Mouse (Mus musculus): ENCODE data around the gene Slco1a4. TPM values are rescaled to one million over a fixed set of nuclear protein-coding genes. Genes with fewer than 3 reads are reported as not detected.

The Slco1a4 gene
- polyA plus RNA-seq, 1 experiment: not detected

GRCm38 (mm10) chr6:141853616-141854015, 2.4 kb downstream of the Slco1a4 start:
- WGBS: 41% methylated on average over 2 of the region's 2 CpGs

GRCm38 (mm10) chr6:141849051-141849450, 6.9 kb downstream of the Slco1a4 start:
- WGBS: 22% methylated on average over 4 of the region's 4 CpGs
- no peak overlapping the region for H3K4me3 ChIP-seq (replicated peaks; ENCODE audit: extremely low read depth, low read depth, low read length)
- no peak for DNase-seq
- TF ChIP-seq CTCF (IDR thresholded peaks at IDR 0.05; ENCODE audit: insufficient read depth, low read length) (no peak), POLR2A (IDR thresholded peaks at IDR 0.05; ENCODE audit: borderline replicate concordance, extremely low read depth, low read depth, low read length) (no peak)
- no peaks in the 10 kb centered on the region for H3K4me1 ChIP-seq (ENCODE audit: control insufficient read depth, insufficient read depth, low read length)

More at GRCm38 (mm10) chr6:141853616-141854015, 2.4 kb downstream of the Slco1a4 start:
- no peak for DNase-seq
- no peak for TF ChIP-seq POLR2A (IDR thresholded peaks at IDR 0.05; ENCODE audit: borderline replicate concordance, extremely low read depth, low read depth, low read length)
- no peak for TF ChIP-seq CTCF (IDR thresholded peaks at IDR 0.05; ENCODE audit: insufficient read depth, low read length)
- no peaks in the 10 kb centered on the region for H3K4me1 ChIP-seq (ENCODE audit: control insufficient read depth, insufficient read depth, low read length)
- H3K4me3 ChIP-seq (replicated peaks; ENCODE audit: extremely low read depth, low read depth, low read length): no peak overlapping the region

- no peaks in the 10 kb centered on the region for H3K4me1 ChIP-seq (ENCODE audit: control insufficient read depth, insufficient read depth, low read length)
- DNase-seq: no peak
- 19% methylated on average over 1 of the region's 1 CpGs for WGBS
- H3K4me3 ChIP-seq (replicated peaks; ENCODE audit: extremely low read depth, low read depth, low read length): no peak overlapping the region
- TF ChIP-seq CTCF (IDR thresholded peaks at IDR 0.05; ENCODE audit: insufficient read depth, low read length): 0 out of 2 replicates have a peak, but pooled peaks have one; percentile 5
- no peak for TF ChIP-seq POLR2A (IDR thresholded peaks at IDR 0.05; ENCODE audit: borderline replicate concordance, extremely low read depth, low read depth, low read length)
Measured at GRCm38 (mm10) chr6:141797837-141798236, 58.2 kb downstream of the Slco1a4 start.

- WGBS: 55% methylated on average over 2 of the region's 2 CpGs
- DNase-seq: no peak
- Histone ChIP-seq H3K4me1 (ENCODE audit: control insufficient read depth, insufficient read depth, low read length) (no peaks in the 10 kb centered on the region), H3K4me3 (replicated peaks; ENCODE audit: extremely low read depth, low read depth, low read length) (no peak overlapping the region)
- TF ChIP-seq POLR2A (IDR thresholded peaks at IDR 0.05; ENCODE audit: borderline replicate concordance, extremely low read depth, low read depth, low read length): no peak
- no peak for TF ChIP-seq CTCF (IDR thresholded peaks at IDR 0.05; ENCODE audit: insufficient read depth, low read length)
Measured at GRCm38 (mm10) chr6:141774476-141774875, 81.5 kb downstream of the Slco1a4 start.

- Histone ChIP-seq H3K4me1 (ENCODE audit: control insufficient read depth, insufficient read depth, low read length) (no peaks in the 10 kb centered on the region), H3K4me3 (replicated peaks; ENCODE audit: extremely low read depth, low read depth, low read length) (no peak within 1 kb of the TSS)
- no peak for DNase-seq
- WGBS: 78% methylated on average over 3 of the region's 3 CpGs
- TF ChIP-seq CTCF (IDR thresholded peaks at IDR 0.05; ENCODE audit: insufficient read depth, low read length) (no peak), POLR2A (IDR thresholded peaks at IDR 0.05; ENCODE audit: borderline replicate concordance, extremely low read depth, low read depth, low read length) (no peak)
Measured at GRCm38 (mm10) chr6:141773710-141774109, 82.3 kb downstream of the Slco1a4 start, which contains the start of gene Gm5724. Gene Gm5724, minus strand, starts transcription at chr6:141773810.

Other genes with a start within 250 kb of the Slco1a4 start
- gene Slco1b2, start 226.7 kb downstream of the Slco1a4 start, polyA plus RNA-seq (2012; rRNA removed): 0.13 TPM in 1 of 2 replicates, not detected in the other
- not detected in 2 replicates for gene Gm5724, start 82.4 kb downstream of the Slco1a4 start, polyA plus RNA-seq (2012; rRNA removed)
- 0.05 TPM in 1 of 2 replicates, not detected in the other for gene Slco1a1, start 90.8 kb upstream of the Slco1a4 start, polyA plus RNA-seq (2012; rRNA removed)
- not detected in 2 replicates for gene Gm6614, start 155.2 kb upstream of the Slco1a4 start, polyA plus RNA-seq (2012; rRNA removed)